Mouse (Mus musculus): ENCODE measurements around the gene Rab4a.

Gene Rab4a

GRCm38 (mm10) chr8:123805718-123806373, at the start of gene Rab4a:
TSS of gene Rab4a (plus strand) at chr8:123805985.
- peak; percentile 90 for DNase-seq

GRCm38 (mm10) chr8:123756901-123757300, 48.9 kb upstream of the Rab4a start:
- no peak for DNase-seq

GRCm38 (mm10) chr8:123758935-123759334, 46.9 kb upstream of the Rab4a start:
- no peak for DNase-seq

GRCm38 (mm10) chr8:123759933-123760332, 45.9 kb upstream of the Rab4a start:
- DNase-seq: no peak

GRCm38 (mm10) chr8:123760579-123760978, 45.2 kb upstream of the Rab4a start:
- DNase-seq: no peak

- peak; percentile 75 for DNase-seq
Observed at GRCm38 (mm10) chr8:123761266-123761882, 44.4 kb upstream of the Rab4a start.

GRCm38 (mm10) chr8:123761883-123762270, 43.9 kb upstream of the Rab4a start:
- DNase-seq: no peak

GRCm38 (mm10) chr8:123763355-123763754, 42.4 kb upstream of the Rab4a start:
- DNase-seq: no peak

- DNase-seq: no peak
Observed at GRCm38 (mm10) chr8:123764671-123765070, 41.1 kb upstream of the Rab4a start.

- no peak for DNase-seq
Observed at GRCm38 (mm10) chr8:123766516-123766915, 39.3 kb upstream of the Rab4a start.

GRCm38 (mm10) chr8:123767874-123768273, 37.9 kb upstream of the Rab4a start:
- DNase-seq: no peak

- no peak for DNase-seq
Observed at GRCm38 (mm10) chr8:123768492-123769356, 37.1 kb upstream of the Rab4a start.

- no peak for DNase-seq
Observed at GRCm38 (mm10) chr8:123773468-123773867, 32.3 kb upstream of the Rab4a start.

- no peak for DNase-seq
Observed at GRCm38 (mm10) chr8:123774491-123774890, 31.3 kb upstream of the Rab4a start.

GRCm38 (mm10) chr8:123777319-123777718, 28.5 kb upstream of the Rab4a start:
- DNase-seq: no peak

- no peak for DNase-seq
Observed at GRCm38 (mm10) chr8:123780471-123780870, 25.3 kb upstream of the Rab4a start.

- DNase-seq: no peak
Observed at GRCm38 (mm10) chr8:123781256-123781655, 24.5 kb upstream of the Rab4a start.

- peak; percentile 87 for DNase-seq
Observed at GRCm38 (mm10) chr8:123783525-123784249, 22.1 kb upstream of the Rab4a start.

GRCm38 (mm10) chr8:123786166-123786565, 19.6 kb upstream of the Rab4a start:
- DNase-seq: peak; percentile 63

GRCm38 (mm10) chr8:123786644-123787043, 19.1 kb upstream of the Rab4a start:
- DNase-seq: no peak

- DNase-seq: peak; percentile 53
Observed at GRCm38 (mm10) chr8:123787254-123787897, 18.4 kb upstream of the Rab4a start.

GRCm38 (mm10) chr8:123788416-123789170, 17.2 kb upstream of the Rab4a start:
- peak; percentile 96 for DNase-seq

Measured in cerebellum, adult 9-11 months (tissue).